Mouse (Mus musculus) layer of hippocampus, adult 18-20 months (tissue): ENCODE measurements at regions not wholly inside any gene's neighbourhood (a gene's known extent, or its start where the extent isn't known, plus 50 kb on each side); places are given as distances from the start of the nearest gene placed in this dataset.

Source experiments
- DNase-seq, 2 experiments: peaks; one replicate each; pipeline ENCODE4 v3.0.0; 2022; ENCODE audit warnings: low spot score in 2 of 2

DNA sequence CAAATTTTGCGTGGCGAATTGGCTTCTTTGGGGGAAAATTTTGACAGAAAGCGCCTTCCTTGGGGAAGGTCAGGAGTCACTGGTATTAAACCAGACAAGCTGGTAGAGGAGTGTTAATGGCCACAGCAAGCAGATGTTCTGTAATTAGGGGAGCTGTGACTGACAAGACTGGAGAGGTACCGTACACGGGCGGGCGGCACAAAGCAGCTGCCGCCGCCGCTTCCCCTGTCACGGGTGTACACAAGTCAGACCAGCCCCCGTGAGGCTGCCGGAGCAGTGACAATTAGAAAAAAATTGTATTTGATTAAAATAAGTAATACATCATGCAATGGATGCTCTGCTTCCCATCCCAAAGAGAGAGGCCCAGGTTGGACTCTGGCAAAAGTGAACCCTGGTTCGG is 369.8 kb downstream of the Vrk1 start:
- DNase-seq: no peak

DNA sequence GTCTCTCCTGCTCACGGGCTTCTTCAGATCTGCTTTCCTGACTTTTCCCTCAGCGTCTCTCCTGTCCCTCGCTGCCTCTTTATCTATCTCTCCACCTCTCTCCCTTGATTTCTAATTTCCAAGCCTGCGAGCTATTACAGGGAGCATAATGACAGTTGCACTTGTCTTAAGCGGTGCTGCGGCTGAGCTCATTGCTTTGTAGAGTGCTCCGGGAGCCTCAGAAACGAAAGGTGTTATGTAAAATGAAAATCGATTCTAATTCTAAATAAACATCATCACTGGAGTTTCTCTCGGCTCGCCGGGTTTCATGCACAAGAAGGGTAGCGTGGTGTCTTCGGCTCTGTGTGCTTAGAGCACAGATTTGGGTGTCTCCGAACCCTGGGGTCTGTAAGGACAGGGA is 371.8 kb downstream of the Vrk1 start:
- no peak for DNase-seq

DNA sequence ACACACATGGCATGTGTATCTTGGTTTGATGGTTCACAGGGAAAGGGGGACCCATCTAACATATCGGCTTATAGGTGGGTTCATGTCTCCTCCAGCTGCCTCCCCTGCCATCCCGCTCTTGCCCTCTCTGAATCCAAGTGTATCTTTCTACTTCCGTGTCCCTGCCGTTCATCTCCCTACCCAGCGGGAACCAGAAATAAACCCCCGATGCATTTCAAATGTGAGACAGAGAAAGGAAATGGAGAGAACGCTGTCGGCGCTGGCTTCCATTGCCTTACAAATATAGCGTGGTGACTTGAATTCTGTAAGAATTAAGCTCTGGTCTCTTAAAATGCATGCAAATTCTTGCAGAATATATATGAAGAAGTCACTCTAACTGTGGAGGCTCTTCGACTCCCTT is 379.2 kb downstream of the Vrk1 start:
- no peak for DNase-seq

DNA sequence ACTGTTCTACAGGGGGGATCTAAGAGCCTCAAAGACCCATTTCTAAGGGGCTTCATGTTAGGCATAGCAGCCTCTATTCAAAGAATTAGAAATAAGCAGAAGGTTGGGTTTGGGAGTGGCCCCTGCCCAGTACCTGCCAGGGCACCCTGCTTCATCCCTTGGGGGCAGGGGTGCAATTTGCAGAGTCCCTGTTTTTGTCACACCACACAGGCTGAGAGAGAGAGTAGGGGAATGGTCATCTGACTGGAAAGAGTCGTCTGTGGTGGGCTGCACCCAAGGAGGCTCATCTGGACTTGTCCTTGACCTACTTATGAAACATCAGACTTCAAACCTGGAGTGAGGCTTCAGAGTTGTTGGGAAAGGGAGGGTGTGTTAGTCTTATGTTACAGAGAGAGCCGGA is 382.3 kb downstream of the Vrk1 start:
- no peak for DNase-seq

DNA sequence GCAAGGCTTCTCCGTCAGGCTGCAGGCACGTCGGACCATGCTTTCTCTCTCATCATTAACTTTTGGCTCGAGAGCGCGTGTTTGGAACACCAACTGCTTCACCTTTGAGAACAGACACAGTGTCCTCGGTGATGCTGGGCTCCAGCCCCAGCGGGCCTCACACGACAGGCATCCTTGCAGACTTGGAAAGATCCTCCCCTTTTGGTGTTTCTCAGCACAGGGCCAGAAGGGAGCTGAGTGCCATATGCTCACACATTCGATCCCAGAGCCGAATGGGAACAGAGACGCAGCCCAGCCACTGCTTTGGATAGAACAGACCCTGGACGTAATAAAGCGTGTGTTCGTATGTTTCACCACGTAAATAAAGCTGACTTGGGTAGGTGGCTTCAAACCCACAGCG is 389.1 kb downstream of the Vrk1 start:
- DNase-seq: peak; percentile 31 to 70

DNA sequence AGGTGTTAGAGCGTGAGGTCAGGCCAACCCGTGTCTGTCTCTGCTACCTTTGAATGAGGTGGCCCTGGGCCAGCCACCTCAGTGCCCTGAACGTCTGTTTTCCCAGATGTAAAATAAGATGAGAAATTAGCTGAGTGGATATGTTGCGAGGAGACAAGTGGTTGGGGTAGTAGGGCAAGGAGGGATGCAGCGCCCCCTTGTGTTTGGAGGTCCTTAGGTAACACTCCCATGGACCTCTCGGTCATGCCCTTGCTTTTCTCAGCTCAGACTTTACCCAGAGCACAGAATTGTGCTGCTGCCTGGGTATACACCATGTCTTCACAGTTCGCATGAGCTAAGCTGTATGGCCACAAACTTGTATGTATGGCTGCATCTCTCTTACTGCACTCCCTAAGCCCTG is 401.0 kb downstream of the Vrk1 start:
- DNase-seq: peak in 1 of 2 experiments; percentile 20

DNA sequence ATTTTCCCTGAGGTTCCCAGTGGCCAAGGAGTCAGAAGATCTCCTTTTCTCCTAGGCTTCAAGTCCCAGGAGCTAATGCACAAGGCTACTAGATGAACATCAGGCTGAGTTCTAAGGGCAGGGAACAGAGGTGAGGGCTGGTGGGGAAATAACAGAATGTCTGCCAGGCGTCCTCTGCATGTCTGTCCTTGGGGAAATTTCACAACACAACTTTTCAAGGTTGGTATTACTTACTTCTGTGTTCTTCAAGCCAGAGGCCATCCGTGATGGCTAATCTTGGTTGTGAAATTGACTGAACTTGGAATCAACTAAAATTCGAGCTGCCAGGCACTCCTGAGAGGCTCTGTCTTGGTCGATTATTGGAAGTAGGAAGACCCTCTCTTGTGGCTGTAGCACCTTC is 416.6 kb downstream of the Vrk1 start:
- DNase-seq: no peak

DNA sequence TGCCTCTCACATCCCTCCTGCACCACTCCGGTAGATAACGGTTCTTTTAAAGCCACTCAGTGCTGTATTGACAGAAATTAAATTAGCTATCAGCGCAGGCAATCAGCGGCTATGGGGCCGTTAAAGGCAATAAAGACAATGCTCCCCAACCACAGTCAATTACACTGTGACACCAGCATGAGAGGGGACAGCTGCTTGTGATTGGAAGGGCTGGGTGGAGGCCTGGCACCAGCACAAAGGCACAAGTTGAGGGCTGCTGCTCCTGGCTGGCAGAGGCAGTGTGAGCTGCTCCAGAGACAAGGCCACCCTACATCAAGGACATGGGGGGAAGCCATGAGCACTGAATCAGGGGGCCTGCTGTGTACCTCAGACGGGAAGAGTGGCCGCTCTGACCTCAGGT is 420.0 kb downstream of the Vrk1 start:
- DNase-seq: no peak

DNA sequence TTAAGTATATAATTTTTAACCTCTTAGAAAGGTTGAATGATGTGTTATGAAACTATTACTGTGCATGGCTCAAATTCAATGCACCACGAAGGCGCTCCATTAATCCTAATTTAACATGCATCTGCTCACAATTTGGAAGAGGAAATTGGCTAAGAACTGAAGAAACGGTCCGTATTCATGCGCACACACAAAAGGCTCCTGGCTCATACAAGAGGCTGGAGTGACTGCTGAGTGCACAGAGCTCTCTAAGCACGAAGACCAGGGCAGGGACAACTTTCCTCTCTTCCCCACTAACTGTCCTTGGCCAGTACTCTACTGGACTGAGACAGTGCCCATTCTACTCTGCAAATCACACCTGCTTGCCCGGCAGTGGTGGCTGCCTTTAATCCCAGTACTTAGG is 435.1 kb downstream of the Vrk1 start:
- no peak for DNase-seq

DNA sequence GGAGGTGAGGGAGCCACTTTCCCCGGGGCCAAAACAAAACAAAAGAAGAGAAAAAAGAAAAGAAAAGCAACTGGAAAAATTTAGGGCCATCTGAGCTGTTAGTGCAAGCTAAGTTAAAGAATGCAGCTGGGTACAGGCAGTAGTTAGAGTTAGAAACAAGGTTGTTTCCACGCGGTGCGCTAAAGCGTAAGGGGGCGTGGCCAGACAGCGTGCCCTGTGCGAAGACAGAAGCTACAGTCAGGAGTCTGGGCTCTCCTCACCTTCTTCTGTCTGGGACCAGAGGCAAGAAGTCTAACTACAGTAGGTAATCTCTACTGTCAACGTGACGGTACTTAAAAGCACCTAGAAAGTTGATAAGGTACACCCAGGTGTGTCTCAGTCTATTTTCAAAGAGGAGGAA is 435.9 kb downstream of the Vrk1 start:
- DNase-seq: no peak

DNA sequence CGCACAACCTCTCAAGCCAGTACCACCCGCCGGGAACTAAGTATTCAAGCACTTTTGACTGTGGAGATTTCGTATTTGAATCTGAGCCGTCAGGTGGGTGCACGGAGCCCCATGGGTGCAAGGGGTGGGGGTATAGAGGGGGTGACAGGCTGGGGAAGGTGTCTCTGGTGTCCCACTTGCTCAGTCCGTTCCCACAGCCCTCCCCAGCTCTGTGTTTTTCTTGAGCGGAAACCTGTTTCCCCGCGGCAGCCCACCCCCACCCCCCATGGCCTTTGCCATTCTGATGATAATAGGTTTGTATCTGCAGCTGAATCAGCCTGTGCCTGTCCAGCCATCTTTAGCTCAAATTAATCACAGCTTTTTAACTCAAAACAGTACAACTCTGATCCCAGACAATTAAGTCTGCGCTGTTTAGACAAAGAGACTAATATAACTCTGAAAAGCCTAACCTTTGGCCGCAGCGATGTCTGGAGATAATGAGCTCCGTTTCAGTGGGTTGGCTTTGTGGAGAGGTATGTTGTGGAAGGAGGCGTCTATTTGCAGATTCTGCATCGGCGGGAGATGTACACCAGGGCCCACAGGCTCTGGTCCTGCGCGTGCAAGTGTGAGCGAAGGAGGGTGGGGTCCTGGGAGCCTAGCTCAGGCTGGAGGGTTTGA is 437.0 kb downstream of the Vrk1 start:
- DNase-seq: no peak

DNA sequence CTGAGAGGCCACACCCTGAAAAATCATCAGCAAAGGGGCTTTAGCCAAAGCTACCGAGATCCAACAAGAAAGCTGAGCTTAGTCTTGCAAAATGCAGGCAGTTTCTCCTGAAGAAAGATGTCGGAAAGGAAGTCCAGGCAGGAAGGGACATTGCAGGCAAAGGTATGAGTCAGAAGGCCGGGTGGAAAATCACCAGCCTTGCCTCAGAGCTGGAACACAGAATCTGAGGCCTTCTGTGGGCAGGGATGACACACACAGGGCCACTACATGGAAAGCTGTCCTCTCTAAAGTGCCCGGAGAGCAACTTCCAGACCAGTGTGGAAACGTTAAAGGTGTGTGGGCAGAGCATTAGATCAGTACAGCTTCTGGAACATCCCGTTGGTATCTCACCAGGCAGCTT is 438.5 kb downstream of the Vrk1 start:
- no peak for DNase-seq

DNA sequence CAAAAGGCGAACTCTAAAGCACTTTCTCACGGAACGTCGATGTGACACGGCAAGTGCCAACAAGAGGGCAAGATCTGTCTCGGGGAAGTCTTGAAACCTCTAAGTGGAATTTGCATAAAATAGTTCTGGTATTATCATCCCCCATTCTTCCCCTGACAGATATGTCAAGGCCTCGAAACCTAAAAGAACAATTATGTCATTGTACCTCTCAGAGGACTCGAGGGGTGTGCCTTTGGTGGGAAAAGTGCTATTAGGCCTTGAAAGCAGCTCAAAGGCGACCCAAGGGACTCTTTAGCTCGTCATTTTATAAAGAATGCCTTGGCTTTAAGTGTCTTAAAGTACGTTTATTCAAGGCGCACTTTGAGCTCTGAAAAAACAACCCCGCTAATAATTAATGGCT is 443.5 kb downstream of the Vrk1 start:
- no peak for DNase-seq

DNA sequence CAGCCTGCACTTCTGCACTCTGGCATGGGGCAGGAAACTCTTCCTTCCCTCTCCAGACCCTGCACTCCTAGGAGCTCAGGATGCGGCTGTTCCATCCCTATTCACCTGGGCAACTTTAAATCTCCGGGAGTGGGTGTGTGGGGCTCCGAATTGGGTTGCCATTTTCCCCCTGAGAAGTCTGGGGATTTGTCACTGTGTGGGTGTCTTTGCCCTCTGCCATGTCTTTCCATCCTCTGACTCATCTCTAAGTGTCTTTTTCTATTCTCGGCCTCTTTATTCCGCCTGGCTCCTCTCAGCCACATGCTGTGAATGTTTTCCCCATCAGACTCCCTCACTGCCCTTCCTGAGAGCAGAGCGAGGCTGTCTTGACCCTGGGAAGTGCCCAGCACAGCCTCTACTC is 448.2 kb downstream of the Vrk1 start:
- DNase-seq: no peak

DNA sequence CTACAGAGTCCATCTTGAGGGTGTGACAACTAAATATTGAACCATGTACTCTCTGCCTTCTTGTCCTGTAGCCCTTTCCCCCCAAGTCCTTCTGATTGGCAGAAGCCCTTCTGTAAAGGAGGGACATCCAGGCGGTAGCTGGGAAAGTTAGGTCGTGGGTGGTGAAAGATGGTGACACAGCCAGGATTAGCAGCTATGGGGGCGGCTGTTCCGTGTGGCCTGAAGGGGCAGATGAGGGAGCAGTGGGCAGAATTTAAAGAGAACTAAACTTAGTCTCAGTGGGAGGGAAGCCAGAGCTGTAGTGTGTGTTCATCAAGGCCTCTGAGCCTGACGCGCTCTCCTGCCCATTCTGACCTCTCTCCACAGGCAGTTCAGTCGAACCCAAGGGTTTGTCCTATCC is 450.6 kb downstream of the Vrk1 start:
- no peak for DNase-seq

DNA sequence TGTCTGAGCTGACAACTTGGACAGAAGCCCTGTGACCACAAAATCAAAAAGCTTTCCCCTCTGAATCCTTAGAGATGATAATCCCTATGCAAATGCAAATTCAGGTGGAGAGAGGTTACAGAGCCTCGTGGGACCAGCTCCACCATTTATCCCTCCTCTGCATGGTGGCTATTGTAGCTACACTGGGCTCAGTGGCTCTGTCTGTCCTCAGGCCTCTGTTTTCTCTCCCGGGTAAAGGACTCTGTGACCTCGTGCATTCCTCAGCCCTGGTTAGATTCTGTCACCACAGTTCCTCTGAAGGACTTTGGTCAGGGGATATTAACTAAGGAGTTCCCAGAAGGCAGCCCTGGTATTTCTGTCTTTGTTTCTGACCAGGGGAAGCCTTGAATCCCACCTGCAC is 452.3 kb downstream of the Vrk1 start:
- DNase-seq: no peak

DNA sequence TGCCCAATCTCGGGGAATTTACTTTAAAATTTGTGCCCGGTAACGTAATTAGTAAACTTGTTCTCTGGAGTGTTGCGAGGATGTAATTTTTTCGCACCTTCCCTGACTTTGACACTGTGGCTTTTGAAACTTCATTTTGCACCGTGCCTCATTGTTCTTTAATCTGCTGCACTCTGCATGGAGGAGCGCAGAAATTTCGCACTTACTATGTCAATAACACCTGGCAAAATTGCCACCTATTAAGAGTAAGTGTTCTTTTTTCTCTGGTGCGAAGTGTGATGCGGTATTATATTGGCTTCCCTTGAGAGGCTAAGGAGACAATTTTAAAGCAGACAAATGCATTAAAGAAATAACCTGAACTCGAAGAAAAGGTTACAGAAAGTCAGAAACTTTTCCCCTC is 454.7 kb downstream of the Vrk1 start:
- no peak for DNase-seq

DNA sequence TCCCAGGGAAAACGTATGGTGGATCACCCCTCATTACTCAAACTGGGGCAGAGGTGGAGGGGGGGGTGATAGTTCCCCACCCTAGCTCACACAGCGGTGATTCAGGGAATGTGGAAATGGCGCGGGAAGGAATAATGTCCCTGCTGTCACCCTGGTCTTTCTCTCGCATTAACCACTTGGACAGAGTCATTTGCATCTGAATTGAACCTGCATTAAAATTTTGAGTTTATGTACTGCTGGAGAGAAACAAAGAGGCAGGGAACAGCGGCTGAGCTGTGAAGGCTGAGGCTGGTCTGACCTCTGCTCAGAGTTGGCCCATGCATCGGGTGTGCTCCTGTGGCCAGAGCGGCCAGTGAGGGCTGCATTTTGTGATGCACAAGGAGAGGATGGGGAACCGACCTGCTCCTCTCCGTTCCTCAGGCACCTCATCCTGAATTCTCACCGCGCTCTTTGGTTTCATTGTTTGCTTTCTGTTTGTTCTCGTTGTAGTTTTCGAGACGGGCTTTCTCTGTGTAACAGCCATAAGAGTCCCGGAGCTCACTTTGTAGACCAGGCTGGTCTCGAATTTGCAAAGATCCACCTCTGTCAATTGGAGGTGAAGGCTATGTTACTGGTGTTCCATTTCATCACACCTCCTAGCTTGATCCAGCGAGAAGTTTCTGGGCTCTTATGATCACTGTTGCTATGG is 458.3 kb downstream of the Vrk1 start:
- no peak for DNase-seq

DNA sequence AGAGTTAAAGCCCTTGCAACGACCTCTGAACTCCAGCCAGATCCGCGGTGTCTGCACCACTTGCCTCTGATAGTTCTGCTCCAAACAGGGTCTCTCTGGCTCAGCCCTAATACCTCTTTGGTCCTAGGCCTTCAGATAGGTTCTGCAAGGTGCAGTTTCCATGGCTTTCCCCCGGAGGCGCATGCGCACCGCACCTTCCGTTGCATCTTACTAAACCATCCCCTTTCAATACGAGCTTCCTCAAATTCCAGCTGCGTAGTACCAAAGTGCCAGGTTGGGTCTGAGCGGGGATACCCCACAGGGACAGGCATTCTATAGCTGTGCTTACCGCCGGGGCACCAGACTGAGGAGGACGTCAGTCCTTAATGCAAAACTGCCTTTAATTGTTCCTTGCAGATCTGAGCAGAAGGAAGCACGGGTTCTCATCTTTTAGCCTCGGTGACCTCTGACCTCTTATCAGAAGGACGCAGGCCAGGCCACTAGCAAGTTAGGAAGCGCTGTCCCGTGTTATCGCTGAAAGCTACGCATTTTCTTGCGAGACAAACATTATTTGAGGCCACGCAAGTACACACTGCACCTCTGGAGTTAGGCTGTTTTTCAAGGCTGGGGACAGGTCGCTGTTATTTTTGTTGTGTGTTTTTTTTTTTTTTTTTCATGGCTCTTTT is 464.6 kb downstream of the Vrk1 start:
- DNase-seq: peak in 1 of 2 experiments; percentile 57

DNA sequence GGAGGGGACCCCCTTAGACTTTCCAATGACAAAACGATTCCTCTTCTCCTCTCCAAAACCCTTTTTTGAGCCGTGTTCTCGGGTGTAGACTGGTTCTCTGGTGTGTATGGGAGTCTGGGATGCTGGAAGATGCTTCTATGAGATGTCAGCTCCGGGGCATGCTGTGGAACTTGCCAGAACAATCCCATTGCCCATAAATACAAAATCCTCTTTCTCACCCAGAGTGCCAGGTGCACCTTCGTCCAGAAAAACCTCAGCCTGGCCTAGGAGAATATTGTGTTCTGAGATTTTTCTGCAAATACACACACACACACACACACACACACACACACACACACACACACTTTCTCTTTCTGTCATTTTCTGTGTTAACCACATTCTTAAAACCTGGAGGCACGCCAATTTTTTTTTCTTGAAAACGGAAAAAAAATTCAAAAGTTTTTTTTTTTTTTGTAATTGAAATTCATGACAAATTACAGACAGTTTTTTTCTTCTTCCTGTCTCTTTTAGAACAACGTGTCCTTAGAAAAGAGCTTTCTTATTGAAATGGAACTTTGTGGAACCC is 465.5 kb downstream of the Vrk1 start:
- peak in 1 of 2 experiments; percentile 16 for DNase-seq

DNA sequence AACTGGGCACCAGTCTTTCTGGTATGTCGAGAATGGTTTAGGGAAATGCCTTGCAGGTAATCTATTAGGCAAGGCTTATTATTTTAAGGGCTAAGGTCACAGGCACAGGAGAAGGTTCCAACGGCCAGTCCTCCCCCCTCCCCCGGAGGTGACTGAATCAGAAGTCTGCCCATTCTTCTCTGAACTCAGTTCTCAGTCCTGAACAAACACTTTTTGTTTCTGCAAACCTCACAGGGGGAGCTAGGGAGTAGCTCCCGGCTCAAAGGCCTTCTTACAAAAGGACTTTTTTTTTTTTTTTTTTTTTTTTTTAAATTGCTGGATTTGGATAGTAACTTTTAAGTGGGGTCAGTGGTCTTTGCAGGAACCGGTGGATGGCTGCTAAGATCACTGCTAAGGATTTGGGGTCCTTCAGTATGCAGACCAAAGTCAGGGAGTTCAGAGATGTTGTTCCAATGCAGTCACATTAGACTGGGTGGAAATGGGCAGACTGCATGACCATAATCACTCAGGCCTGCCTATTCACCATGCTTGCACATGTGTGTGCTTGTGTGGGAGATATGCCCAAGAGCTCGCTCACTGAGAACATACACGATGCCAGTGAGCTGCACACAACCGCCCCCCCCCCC is 467.1 kb downstream of the Vrk1 start:
- no peak for DNase-seq

DNA sequence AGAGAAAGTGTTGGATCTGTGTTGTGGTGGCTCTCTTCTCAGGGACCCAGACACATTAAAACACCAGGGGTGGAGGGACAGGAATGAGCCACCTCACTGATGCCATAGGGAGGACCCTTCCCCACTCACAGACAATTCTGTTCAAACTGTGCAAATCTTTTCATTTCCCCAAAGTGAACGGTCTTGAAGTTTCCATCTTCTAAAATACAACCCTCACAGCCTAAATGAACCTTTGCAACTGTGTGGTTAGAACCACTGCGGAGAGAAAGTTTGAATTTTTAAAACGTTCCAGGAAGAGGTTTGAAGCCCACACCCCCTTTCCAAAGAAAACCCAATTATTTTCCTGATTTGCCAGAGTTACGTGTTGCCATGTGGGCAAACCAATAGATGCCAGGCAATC is 467.7 kb downstream of the Vrk1 start:
- no peak for DNase-seq
